Mouse (Mus musculus) kidney, postnatal 4 days (tissue): ENCODE measurements around the gene Mstn.

Experiments
- DNase-seq, 2 experiments: peaks; one replicate each; pipeline ENCODE4 v3.0.0; 2021; ENCODE audit warnings: mixed read lengths in 2 of 2

The Mstn gene

DNA sequence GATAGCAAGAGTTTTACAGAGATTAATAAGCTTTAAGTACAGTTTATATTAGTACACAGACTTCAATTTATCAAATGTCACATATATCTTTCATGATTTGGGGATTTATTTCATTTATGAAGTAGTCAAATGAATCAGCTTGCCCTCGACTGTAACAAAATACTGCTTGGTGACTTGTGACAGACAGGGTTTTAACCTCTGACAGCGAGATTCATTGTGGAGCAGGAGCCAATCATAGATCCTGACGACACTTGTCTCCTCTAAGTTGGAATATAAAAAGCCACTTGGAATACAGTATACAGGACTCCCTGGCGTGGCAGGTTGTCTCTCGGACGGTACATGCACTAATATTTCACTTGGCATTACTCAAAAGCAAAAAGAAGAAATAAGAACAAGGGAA is at the start of gene Mstn:
Gene Mstn, plus strand, starts transcription at position 301 of the 400 bp plus-strand sequence.
- DNase-seq: no peak

GRCm38 (mm10) chr1:53014716-53015115 is 46.7 kb upstream of the Mstn start:
- DNase-seq: no peak

DNA sequence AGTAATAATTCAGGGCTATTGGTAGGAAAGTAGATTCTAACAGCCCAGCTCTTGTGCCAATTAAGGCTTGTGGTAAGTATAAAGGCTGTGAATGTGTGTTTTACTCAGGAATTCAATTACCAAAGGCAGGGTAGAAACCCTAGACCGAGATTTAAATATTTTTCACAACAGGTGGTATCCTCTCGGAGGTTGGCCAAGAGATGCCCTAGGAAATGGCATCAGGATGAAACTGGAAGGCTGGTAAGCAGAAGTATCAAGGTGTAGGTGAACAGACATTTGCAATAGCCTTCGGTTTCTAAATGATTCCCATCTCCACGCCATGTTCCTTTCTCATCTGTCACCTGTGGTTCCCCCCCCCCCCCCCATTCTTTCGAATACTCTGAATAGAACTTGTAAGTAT is 45.8 kb upstream of the Mstn start:
- no peak for DNase-seq

DNA sequence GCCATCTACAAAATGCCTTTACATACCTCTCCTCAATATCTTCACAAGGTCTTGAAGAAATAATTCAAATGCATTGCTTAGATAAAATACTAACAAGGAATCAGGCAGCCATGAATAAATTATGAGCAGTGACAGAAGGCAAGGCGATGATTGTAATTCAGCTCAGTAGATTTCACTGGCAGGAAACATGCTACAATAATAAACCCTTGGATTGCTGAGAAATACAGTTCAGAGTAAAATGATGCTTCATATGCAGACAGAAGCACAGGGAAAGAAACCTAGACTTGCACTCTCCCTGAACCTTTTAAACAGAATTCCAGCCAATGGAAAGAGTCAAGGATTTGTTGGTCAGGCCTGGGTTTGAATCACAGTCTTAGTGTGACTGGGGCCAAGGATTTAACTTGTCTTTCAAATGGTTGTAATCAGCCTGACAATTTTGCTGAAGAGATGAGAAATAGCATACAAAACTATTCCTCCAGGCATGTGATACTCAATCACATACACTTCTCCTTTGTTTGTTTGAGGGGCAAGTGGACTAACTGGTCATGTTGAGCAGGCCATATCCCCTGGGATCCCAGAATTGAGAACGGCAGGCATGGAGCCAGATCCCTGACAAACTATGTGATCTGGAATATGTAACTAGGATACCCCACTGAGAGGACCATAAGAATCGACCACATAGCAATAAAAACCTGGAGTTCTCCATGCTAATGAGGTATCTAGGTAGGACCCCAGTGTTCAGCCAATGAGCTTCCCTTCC is 42.5 kb upstream of the Mstn start:
- no peak for DNase-seq

- DNase-seq: no peak
Measured at GRCm38 (mm10) chr1:53020079-53020478, 41.4 kb upstream of the Mstn start, which contains the start of gene 1700019D03Rik. TSS of gene 1700019D03Rik (minus strand) at chr1:53020179.

GRCm38 (mm10) chr1:53032550-53032949 is 28.9 kb upstream of the Mstn start:
- DNase-seq: no peak

- DNase-seq: no peak
Measured at GRCm38 (mm10) chr1:53037443-53037871, 24.0 kb upstream of the Mstn start.

- no peak for DNase-seq
Measured at GRCm38 (mm10) chr1:53049763-53050427, 11.5 kb upstream of the Mstn start.

DNA sequence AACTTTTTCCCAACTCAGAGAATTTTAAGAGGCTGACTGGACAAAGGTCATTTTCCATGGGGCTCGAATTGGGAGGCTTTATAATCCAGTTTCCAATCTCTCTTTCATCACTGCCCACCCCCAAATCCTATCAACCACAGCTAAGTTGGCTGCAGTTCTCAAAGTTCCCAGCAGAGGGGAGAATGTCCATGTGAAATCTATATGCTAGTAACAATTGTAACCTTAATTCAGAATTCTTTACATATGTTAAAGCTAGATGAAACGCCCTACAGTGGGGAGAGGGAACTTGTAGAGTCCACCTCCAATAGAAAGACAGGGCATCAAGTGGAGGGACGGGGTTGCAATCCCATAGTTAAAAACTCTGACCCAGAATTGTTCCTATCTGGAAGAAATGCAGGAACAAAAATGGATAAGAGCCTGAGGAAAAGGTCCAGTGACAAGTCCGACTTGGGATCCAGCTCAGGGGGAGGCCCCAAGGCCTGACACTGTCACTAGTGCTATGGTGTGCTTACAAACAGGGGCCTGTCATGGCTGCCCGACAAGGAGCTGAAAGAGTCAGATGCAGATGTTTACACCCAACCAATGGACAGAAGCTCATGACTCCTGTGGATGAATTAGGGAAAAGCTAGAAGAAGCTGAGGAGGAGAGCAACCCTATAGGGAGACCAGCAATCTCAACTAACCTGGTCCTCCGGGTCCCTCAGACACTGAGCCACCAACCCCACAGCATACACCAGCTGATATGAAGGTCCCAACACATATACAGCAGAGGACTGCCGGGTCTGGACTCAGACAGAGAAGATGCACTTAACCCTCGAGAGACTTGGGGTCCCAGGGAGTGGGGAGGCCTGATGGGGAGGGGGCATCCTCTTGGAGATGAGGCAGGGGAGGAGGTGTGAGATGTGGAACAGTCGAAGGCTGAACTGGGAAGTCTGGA is 8.1 kb upstream of the Mstn start:
- peak; percentile 81 to 82 for DNase-seq

GRCm38 (mm10) chr1:53059106-53059505 is 2.3 kb upstream of the Mstn start:
- no peak for DNase-seq

GRCm38 (mm10) chr1:53060499-53060898 is 941 bp upstream of the Mstn start:
- DNase-seq: no peak

DNA sequence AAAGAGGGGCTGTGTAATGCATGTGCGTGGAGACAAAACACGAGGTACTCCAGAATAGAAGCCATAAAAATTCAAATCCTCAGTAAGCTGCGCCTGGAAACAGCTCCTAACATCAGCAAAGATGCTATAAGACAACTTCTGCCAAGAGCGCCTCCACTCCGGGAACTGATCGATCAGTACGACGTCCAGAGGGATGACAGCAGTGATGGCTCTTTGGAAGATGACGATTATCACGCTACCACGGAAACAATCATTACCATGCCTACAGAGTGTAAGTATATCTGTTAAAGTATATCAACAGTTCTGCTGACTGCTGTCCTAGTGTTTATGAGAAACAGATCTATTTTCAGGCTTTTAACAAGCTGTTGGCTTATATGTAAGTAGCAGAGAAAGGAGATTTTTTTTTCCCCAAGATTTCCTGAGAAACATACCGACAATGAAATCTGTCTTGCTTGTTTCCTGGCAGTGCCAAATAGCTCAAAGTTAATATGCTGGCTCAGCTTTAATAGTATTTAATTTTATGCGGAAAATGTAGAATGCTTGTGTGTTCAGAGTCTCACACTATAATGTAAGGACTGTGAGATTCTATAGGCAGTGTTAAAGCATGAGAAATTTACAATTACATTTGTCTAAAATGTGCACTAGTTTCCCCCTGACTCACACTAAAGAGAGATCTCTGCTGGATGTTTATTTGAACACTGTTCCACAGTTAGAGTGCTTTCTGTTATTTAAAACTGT is 600 bp downstream of the Mstn start:
- no peak for DNase-seq

GRCm38 (mm10) chr1:53063921-53064320 is 2.5 kb downstream of the Mstn start:
- no peak for DNase-seq

DNA sequence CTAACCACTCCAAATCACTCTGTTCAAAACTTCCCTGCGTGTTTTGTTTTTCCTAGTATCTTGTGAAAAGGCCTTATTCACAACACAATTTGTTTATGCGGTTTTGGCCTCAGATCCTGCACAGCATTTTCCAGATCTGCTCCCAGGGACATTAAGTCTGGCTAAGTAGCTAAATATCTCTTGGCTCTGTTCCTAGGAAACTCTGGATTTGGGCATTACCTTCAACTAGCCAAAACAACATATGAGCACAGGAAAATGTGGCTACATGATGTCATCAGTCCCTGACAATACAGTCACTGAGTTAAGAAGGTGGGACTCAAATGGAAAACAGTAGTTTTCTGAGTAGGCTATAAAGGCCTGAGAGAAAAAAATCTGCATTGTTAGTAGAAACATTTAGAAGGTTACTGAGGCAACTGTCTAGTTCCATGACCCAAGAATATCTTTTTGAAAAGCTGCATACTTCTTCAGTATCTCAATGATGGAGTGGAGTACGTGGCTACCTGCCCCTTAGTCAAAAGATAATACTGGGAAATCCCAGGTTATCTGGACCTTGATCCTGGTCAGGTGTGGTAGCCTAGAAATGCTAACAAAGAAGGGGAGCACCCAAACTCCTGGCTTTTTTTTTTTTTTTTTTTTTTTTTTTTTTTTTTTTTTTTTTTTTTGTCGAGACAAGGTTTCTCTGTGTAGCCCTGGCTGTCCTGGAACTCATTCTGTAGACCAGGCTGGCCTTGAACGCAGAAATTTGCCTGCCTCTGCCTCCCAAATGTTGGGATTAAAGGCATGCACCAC is 8.5 kb downstream of the Mstn start:
- no peak for DNase-seq

GRCm38 (mm10) chr1:53070664-53071175 is 9.3 kb downstream of the Mstn start:
- DNase-seq: no peak

GRCm38 (mm10) chr1:53076656-53077055 is 15.2 kb downstream of the Mstn start:
- no peak for DNase-seq

DNA sequence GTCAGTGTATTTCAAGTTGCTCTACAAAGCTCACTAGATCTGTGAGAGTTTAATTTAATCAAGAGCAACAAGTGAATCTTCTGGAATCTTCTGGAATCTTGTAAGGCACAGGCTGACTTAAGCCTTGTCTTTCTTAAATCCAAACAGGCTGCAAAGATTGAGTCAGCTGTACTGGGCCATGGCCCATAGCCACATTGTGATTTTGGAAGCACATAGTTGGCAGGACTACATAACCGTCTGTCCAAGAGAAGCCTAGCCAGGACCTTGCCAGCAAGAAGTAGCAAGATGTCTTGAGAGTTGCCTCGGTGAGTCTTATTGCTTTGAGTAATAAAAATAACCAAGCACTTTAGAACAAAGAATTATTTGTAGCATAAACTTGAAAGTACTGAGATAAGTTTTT is 18.4 kb downstream of the Mstn start:
- DNase-seq: no peak

GRCm38 (mm10) chr1:53080603-53081002 is 19.2 kb downstream of the Mstn start:
- no peak for DNase-seq

DNA sequence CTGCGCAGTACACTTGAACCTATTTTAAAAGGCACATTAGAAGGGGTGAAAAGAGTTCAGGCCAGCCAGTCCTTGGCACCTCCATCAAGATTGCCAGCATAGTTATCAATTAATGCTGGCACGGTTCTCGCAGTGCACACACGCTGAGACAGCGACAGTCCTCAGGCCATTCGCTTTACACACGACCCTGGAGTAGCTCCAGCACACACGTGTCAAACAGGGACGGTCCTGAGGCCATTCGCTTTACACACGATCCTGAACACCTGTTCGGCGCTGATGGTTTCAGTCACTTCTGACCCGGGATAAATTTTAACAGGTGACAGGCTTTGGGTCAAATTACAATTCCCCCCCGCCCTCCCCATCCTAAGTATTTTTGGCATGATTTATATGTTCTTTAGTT is 23.8 kb downstream of the Mstn start:
- DNase-seq: no peak

DNA sequence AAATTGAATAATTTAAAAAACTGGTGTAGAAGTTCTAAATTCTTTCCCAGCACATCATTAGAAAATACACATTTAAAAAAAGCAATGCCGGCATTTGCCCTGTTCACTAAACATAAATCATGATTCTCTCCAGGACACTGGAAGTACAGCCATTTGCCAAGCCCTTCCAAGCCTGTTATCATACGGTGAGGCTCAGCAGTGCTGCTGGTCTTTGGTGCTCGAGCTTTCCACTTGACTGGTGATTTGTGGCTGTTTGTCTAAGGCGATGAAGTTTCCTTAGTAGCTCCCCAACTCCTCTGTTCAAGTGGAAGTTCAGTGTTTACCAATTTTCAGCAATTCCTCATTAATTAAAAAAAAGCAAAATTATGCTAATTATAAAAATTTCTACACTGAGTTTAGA is 24.6 kb downstream of the Mstn start:
- DNase-seq: no peak

- peak in 1 of 2 experiments; percentile 8 for DNase-seq
Measured at GRCm38 (mm10) chr1:53093180-53093579, 31.7 kb downstream of the Mstn start.
